Mouse (Mus musculus) mature B cell (primary cell): ENCODE results near the gene Rnf39.

Experiments
- in situ Hi-C: fragments of 300-500 bp; cut with MboI; formaldehyde crosslinking; loops from 2 replicates; pipeline ENCODE4 v1.14.3; 2019

Rnf39 gene

DNA sequence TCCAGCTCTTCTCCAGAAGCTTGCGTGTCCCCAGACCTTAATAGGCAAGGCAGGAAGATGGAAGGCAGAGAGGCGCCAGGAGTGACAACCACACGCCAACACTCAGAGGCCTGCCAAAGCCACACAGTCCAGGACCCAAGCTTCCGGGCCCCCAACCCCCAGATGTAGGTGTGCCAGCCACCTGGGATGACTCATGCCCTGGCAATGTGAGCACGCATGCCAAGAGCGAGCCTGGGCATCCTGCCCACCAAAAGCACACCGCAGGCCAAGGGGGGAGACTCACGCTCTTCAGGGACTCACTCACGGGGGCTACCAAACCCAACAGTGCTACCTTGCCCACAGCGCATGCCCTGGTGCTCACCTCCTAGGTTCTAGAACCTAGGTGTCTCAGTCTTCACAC lies 327 bp upstream of the Rnf39 start:
- in situ Hi-C loops = no loop called here

DNA sequence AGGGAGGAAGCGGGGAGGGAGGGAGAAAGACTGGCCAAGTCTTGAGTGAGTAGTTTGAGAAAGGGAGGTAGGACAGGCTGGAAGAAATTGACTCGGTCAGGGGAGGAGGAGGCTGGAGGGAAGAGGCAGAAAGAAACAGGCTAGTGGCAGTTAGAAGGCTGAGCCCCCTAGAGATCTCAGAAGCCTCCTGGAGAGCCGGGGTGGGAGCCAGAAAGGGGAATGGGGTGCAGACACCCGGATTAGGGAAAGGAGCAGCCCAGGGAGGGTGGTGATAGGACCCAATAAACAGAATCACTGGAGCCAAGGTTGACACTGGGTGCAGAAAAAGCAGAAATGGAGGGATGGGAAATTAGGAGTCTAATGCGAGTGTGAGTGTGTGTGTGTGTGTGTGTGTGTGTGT lies 973 bp downstream of the Rnf39 start:
- in situ Hi-C loops = no loop called here

DNA sequence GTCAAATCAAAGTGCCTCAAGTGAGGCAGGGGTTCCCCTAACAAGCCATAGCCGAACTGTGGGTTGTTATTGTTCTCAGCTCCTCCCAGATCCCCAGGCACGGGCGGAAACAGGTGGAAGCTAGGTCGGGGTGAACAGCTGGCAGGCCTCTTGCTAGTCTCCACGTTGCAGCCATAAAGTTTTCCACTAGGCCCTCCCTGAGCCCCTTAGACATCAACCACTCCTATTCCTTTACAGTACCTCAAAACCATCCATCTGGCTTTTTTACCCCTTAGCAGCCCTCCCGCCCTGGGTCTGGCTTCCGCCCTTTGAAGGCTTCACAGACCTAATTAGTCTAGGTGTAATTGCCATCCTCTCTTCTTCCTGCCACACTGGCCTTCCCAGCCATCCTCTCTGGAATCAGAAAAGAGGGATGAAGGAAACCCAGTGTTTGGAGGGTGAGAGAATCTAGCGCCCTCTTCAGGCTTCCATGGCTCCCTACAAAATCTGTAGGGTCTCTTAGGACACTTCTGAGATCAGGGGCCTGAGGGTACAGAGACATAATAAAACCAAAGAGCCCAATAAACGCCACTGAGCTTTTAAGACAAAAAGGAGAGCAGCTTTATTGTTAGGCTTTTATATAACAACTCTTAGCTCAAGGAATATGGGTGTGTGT lies 1.5 kb downstream of the Rnf39 start:
- in situ Hi-C loops = no loop called here

DNA sequence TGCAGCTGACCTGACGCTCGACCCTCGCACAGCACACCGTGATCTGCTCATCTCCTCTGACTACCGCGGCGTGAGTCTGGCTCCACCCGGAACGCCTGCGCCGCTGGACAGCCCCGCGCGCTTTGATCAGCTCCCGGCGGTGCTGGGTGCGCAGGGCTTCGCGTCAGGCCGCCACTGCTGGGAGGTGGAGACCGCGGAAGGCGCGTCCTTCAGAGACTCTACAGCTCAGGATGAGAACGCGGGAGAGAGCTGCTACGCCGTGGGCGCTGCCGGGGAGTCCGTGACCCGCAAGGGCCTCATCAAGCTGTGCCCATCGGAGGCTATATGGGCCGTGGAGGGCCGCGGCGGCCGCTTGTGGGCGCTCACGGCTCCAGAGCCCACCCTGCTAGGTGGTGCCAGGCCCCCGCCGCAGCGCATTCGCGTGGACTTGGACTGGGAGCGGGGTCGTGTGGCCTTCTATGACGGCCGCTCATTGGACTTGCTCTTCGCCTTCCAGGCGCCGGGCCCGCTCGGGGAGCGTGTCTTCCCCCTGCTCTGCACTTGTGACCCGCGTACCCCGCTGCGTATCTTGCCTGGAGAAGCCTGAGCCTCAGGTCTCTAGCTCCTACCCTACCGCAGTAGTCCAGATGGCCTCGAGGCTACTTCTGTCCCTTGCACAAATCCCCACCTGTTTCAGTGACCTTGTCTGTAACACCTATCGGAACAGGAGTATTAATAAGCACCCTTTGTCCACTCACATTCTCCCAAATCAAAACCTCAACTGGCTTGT lies 4.5 kb downstream of the Rnf39 start:
- in situ Hi-C loops = no loop called here

DNA sequence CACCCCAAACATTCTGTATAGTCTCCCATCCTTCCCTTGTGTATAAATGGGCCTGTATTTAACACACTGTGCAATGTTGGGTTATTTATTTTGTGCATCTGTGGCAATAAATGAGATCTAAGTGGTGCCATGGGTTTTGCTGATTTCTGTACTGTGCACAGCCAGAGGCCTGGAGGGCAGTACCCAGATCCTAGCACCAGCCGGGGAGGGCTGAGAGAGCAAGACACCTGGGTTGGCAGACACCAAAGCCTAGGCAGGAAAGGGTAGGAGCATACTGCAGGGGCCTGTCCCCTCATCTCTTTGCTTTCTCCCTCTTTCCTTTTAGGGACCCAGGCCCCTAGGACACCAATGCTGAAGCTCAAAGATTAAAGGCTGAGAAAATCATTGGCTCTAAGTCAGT lies 5.6 kb downstream of the Rnf39 start:
- in situ Hi-C loops = no loop called here

DNA sequence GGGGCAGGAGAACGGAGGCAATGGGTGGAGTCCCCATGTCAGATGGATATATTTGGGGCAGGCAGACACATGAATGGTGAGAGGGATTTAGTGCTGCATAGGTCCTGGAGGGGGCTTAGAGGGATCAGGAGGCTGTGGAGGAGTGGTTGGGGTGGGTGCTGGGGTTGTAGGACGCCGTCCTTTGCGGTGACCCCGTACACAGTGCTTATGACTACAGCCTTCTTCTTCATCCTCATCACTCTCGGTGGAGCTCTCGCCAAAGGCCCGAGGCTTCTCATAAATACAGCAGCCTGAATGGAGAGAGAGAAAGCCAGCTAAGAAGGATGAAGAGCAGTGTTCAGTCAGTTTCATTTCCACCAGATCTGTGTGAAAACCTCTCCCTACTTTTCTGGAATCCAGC lies 6.5 kb downstream of the Rnf39 start:
- in situ Hi-C loops = no loop called here

DNA sequence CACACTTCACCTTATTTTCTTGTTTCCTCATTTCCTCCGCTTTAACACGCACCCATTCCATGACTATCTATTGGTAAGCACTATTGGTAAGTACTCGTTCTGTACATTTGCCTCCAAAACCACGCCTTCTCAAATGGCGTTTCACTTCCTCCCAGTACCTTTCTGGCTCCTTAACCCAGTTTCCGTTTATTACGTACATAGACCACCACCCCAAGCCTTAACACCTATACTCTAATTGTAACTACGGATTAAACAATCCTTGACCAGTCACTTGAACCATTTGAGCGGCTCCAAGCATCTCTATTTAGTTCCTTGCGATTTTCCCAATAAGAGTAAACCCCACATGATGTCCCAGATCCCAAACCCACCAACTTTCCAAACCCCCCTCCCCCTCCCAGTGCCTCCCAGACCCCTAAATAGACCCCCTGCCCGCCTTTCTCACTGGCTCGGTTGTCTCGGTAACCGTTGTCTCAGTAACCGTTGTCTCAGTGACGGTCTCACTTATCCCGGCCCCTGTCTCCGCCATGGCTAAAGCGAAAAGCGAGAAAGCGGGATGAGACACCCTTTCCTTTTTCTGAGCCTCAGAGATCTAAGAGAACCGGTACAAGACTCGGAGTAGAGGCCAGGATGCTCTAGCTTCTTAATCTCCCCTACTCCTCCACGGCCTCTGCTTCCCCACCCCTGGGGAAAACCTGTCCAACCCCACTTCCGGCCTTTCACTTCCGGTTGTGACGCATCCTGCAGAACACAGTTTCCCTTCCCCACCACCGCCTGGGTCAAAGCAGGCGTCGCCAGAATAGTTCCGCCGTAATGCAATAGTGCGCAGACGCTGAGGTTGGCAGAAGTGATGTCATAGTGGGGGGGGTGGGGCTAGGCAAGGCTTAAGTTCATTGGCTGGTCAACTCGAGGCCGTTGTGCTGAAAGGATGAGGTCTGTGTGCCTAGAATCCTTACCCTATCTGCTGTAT lies 8.5 kb downstream of the Rnf39 start, which contains the start of gene Ppp1r11:
TSS of gene Ppp1r11 (minus strand) at position 761 of the 967 bp plus-strand sequence.
- in situ Hi-C loops = no loop called here

DNA sequence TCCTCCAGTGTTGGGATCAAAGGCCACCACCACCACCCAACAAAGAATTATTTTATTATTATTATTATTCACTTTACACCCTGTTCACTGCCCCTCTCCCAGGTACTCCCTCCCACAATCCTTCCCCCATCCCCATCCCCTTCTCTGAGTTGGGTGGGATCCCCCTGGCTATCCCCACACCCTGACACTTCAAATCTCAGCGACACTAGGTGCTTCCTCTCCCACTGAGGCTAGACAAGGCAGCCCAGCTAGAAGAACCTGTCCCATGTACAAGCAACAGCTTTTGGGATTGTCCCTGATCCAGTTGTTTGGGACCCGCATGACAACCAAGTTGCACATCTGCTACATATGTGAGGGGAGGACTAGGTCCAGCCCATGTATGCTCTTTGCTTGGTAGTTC lies 9.9 kb downstream of the Rnf39 start:
- in situ Hi-C loops = no loop called here

DNA sequence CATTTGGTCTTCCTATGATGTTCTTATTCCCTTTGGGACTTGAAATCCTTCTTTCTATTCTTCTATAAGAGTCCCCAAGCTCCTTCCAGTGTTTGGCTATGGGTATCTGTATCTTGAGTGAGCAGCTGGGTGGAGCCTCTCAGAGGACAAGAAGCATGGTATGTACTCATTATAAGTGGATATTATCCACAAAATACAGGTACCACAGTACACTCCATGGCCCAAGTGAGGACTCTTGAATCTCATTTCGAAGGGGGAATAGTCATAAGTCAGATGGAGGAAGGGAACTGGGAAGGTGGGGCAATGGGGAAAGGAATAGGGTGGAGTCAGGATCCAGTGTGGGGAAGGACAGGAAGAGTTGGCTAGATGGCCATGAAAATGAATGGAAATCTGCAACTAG lies 10.3 kb downstream of the Rnf39 start:
- in situ Hi-C loops = no loop called here

DNA sequence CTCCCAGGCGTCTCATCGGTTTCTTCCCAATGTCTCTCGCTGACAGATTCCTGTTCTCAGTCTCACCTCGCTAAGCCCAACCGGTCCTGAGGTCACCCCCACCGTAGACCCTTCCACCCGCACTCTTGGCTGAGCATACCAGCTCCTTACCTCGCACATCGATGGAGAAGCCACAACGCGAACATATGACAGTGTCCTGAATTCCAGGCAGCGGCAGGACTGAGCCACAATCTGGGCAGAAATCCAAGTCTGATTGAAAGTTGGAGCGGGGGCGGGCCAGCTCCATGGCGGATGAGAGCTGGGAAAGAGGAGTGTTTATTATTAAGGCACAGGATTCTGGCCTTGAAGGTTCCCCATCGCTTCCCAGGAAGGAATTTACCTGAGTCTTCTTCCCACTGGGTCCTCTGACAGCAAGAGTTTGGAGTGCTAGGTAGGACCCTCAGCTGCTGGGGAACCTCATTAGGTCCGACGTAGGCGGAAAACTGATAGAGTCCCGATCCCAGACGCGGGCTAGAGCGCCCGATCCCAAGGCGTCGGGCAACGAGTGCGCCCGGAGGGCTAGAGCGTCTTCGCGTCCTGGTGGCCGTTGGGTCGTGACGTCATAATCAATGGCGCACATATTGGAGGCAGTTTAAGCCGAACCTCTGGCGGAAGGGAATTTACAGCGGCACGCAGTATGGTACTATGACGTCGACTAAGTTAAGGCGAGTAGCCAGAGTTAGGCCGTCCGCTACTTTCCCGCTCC lies 15.5 kb downstream of the Rnf39 start, which contains the start of the genes Znrd1 and Znrd1as:
TSS of gene Znrd1 (minus strand) at position 561 of the 745 bp plus-strand sequence.
TSS of gene Znrd1as (plus strand) at position 594 of the 745 bp plus-strand sequence.
- in situ Hi-C loops = no loop called here

DNA sequence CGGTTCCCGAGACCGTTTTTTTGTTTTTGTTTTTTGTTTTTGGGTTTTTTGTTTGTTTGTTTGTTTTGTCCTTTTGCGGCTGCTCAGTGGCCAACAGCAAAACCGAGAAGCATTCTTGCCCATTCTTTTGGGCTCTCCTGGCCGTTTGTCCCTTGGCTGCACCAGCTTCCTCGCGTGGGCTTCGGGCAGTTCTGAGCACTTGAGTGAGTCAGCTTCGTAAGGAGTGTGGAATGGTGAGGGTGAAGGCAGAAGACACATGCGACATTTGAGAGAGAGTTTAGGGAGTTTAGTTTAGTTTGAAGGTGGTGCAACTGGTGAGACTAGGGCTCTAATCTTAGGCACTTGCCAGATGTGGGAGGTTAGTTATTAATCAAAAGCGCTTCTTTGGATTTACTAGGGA lies 16.2 kb downstream of the Rnf39 start:
- in situ Hi-C loops = no loop called here

DNA sequence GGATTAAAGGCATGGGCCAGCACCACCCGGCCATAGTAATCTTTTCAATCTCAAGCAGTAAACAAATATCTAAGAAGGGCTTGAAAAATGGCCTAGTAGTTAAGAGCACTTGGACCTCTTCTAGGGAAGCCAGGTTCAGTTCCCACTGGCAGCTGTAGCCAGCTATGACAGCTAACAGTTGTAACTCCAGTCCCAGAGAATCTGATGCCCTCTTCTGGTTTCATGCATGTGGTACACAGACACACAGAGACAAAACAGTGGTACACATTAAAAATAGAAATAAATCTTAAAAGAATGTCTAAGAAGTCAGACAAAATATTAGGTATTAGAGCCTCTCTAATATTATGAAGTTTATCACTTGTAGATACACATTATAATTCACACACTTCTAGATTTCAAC lies 18.4 kb downstream of the Rnf39 start:
- in situ Hi-C loops = no loop called here

DNA sequence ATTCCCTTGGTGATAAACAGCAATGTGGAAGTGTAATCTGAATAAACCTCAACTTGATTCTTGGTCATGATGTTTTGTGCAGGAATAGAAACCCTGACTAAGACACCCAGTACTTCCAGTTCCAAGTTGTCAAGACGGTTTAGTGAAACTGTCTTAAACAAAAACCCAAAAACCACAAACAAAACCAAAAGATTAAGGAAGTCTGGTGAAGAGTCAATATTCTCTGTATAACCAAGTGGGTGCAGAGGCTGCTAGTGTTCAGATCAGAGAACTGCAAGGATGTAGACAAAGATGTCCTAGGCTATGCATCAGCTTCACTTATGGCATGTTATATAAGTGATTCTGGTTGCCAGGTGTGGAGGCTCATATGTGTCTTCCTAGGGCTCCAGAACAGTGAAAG lies 24.2 kb downstream of the Rnf39 start:
- in situ Hi-C loops = no loop called here

DNA sequence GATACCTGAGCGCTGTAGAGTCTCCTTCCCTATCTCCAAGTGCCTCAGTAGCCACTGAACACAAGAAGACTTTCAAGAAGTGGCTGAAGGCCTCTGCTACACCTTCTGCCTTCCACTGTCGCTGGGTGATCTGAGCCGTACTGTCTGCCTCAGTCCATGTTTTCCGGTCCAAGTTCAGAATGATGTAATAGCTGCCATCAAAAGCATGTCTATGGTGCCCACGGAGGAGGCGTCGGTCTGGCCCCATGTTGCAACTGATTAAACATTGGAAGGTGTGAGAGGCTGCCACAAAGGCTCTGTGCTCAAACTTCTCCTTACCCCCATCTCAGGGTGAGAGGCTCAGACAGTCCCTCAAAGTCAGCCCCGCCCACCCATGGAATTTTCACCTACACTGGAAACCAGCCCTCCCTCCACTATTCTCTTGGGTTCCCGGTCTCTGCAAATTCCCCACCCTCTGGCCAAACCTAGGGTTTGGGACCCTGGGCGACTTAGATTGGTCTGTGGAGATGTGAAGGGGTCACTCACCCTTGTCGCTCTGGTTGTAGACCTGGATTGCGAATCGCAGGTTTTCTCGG lies 27.7 kb downstream of the Rnf39 start:
- in situ Hi-C loops = no loop called here

DNA sequence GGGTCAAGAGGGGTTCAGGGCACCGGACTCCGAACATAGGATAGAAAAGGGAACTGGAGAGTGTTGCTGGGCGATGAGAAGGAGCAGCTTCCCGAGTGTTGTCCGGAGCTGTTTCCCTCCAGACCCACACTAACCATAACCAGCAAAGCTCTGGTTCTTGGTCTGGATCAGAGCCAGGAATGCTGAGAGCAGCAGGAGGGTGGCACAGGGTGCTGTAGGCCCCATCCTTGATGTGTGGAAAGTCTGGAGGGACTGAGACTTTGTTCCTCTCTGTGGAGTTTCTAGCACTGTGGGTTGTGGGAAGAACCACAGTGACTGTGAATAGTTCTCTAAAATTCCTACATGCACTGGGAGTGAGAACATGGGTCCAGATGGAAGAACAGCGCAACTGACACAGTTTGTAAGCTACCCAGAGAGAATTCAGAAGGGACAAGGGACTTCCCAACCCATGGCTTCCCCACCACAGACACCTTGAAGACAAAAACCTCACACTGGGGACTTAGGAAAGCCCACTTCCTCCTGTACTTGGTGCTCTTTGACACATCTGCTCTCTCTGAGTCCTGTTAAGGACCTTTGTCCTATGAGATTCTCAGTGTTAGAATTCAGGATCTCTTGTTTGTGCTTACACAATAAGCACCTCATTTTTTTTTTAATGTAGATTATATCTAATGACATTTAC lies 28.6 kb downstream of the Rnf39 start:
- in situ Hi-C loops = no loop called here

DNA sequence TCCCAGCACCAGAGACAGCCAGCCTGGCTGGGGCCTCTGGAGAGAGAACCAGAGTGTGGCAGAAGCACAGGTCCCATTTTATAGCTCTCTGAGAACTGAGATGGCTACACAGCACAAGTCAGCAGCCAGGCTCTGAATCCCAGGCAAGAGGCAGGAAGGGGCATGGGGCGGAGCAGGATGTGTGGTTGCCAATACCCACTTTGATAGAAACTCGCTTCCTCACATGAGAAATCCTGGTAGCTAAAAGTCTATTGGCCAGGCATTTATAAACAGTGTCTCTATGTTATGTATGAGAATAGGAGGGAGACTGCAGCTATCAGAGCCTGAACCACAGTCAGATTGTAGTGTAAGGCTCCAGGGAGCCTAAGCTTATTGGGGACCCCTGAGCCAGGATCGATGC lies 30.1 kb downstream of the Rnf39 start:
- in situ Hi-C loops = no loop called here

DNA sequence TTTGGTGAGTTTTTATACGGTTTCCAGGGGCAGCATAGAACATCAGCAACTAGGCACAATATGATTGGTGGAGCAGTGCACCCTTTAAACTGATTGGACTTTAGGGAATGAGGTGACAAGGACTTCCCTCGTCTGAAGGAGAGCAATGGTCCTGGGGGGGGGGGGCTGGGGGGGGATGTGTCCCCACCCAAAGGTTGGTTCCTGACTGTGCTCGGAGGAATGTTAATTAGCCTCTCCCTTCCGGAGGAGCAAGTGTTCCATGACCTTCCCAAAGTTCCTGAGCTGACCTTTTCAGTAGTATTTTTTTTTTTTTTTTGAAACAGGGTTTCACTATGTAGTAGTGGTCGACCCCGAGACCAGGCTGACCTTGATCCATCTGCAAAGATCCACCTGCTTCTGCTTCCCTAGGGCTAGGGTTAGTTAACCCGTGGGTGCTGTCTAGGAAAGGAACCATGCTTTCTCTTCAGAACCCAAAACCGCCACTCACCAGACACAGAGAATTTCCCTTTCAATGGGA lies 30.6 kb downstream of the Rnf39 start:
- in situ Hi-C loops = no loop called here

DNA sequence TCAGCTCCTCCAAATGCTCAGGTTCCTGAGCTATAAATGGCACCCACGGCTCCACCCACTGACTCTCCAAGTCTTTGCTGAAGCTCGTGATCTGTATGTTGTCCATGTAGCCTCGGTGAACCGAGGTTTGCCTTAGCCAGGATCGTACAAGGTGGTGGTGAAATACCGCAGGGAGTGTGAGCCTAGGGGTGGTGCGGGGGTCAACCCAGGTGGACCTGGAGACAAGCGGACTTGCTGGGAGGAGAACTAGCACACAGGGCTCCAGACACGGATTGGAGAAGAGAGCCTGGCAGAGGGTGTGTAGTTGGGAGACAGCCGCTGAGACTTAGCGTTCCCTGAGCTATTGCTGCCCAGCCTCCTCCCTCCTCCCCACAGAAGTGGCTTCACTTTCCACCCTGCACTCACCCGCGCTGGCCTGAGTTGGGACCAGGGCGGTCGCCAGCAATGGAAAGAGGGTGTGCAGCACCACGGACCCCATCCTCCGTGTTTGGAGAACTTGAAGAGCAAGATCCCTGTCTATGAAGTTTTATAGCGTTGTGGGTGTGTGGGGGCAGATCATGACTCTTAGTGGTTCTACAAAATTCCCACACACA lies 38.6 kb downstream of the Rnf39 start, which contains the start of gene 2410137M14Rik:
TSS of gene 2410137M14Rik (minus strand) at position 17 of the 593 bp plus-strand sequence.
- in situ Hi-C loops = no loop called here

DNA sequence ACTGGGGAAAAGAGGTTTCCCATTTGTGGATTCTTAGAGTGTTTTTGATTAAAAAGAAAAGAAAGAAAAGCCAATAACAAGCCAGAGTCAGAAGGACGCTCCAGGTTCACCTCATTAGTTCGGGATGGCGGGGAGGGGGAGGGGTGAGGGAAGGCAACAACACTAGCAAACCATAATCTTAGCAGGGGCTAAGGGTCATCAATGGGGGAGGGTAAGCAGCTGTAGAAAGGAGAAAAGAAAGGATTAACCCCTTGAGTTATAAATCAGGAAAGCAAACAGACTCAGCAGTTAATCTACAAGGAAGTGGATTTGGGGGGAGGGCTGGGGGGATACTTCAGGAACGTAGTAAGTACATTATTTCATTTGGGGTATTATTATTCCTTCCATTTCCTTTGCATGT lies 39.1 kb downstream of the Rnf39 start:
- in situ Hi-C loops = no loop called here
